Mouse (Mus musculus) CH12.LX (cell line): ENCODE data around the gene Ssbp4. TPM values are rescaled to one million over a fixed set of nuclear protein-coding genes. Genes with fewer than 3 reads are reported as not detected.

Experiments
- DNase-seq: peaks from one replicate; pipeline ENCODE4 v3.0.0-alpha.2; 2013; ENCODE audit errors: extremely low read depth
- H3K27ac ChIP-seq: 2 replicates; pipeline ENCODE4 v1.5.1; 2012; ENCODE audit warnings: low read depth, mild to moderate bottlenecking, control low read depth, moderate library complexity; ENCODE audit not compliant: insufficient read depth
- H3K27me3 ChIP-seq: replicated peaks from 2 replicates; pipeline ENCODE3; 2012; ENCODE audit warnings: inconsistent platforms
- H3K36me3 ChIP-seq, 2 experiments: replicated peaks in 1 of 2; 2 replicates each; pipeline versions ENCODE3 to v1.6.1; 2012; ENCODE audit warnings: inconsistent platforms in 1 of 2, low read length in 1 of 2, mild to moderate bottlenecking in 1 of 2, mixed read lengths in 1 of 2, moderate library complexity in 1 of 2; ENCODE audit not compliant: control insufficient read depth in 1 of 2, insufficient read depth in 1 of 2
- H3K4me1 ChIP-seq, 2 experiments: 2 replicates each; pipeline ENCODE4 v1.6.1; 2012; ENCODE audit warnings: inconsistent platforms in 1 of 2, moderate library complexity in 1 of 2; ENCODE audit not compliant: insufficient read depth in 2 of 2, control insufficient read depth in 1 of 2
- H3K4me2 ChIP-seq: 2 replicates; pipeline ENCODE4 v1.6.1; 2012; ENCODE audit warnings: low read depth, mild to moderate bottlenecking, control low read depth; ENCODE audit not compliant: poor library complexity, insufficient read depth, severe bottlenecking
- H3K4me3 ChIP-seq, 3 experiments: fragments of 150-350 bp in 1 of 3; sonication (generic) in 1 of 3; replicated peaks in 1 of 3; 2 replicates each; pipeline versions ENCODE3 to v1.5.1; 2011 to 2012; ENCODE audit warnings: low read depth in 2 of 3, low read length in 2 of 3, mild to moderate bottlenecking in 2 of 3, moderate library complexity in 2 of 3, control low read depth in 1 of 3, improper control_type of control experiment in 1 of 3, inconsistent platforms in 1 of 3, mixed read lengths in 1 of 3; ENCODE audit not compliant: poor library complexity in 1 of 3
- H3K79me2 ChIP-seq: replicated peaks from 2 replicates; pipeline ENCODE4 v1.6.1; 2012; ENCODE audit warnings: mild to moderate bottlenecking, moderate library complexity; ENCODE audit not compliant: control insufficient read depth, poor library complexity, insufficient read depth, severe bottlenecking; ENCODE audit errors: extremely low read depth
- H3K9ac ChIP-seq: 2 replicates; pipeline ENCODE4 v1.6.1; 2012; ENCODE audit warnings: low read depth, mild to moderate bottlenecking, control low read depth, moderate library complexity; ENCODE audit not compliant: insufficient read depth
- H3K9me3 ChIP-seq: replicated peaks from 2 replicates; pipeline ENCODE3; 2012; ENCODE audit warnings: low read length, inconsistent platforms, mixed read lengths
- CHD1 ChIP-seq: IDR thresholded peaks from 2 replicates; pipeline ENCODE4 v1.6.1; 2012; ENCODE audit warnings: low read depth, low read length, improper control_type of control experiment, inconsistent platforms
- CTCF ChIP-seq, 2 experiments: IDR thresholded peaks in 1 of 2; conservative IDR thresholded peaks in 1 of 2; 2 replicates each; pipeline ENCODE4 v1.5.1; 2011 to 2012; ENCODE audit warnings: low read depth in 2 of 2, low read length in 2 of 2, improper control_type of control experiment in 1 of 2, inconsistent platforms in 1 of 2, mild to moderate bottlenecking in 1 of 2, moderate library complexity in 1 of 2
- ELF1 ChIP-seq: IDR thresholded peaks from 2 replicates; pipeline ENCODE4 v1.6.1; 2014; ENCODE audit warnings: low read depth, mild to moderate bottlenecking, inconsistent platforms, low read length, improper control_type of control experiment
- EP300 ChIP-seq: IDR thresholded peaks from 2 replicates; pipeline ENCODE4 v1.6.1; 2011; ENCODE audit warnings: low read length, improper control_type of control experiment
- ETS1 ChIP-seq: conservative IDR thresholded peaks from 2 replicates; pipeline ENCODE4 v1.6.1; 2012; ENCODE audit warnings: low read depth, mild to moderate bottlenecking, inconsistent platforms, low read length, improper control_type of control experiment, moderate library complexity
- GABPA ChIP-seq: IDR thresholded peaks from 2 replicates; pipeline ENCODE4 v1.6.1; 2012; ENCODE audit warnings: low read depth, low read length, improper control_type of control experiment, inconsistent platforms; ENCODE audit not compliant: insufficient replicate concordance
- MAZ ChIP-seq: IDR thresholded peaks from 2 replicates; pipeline ENCODE4 v1.6.1; 2012; ENCODE audit warnings: low read depth, mild to moderate bottlenecking, inconsistent platforms, low read length, improper control_type of control experiment, moderate library complexity
- MEF2A ChIP-seq: IDR thresholded peaks from 2 replicates; pipeline ENCODE4 v1.6.1; 2014; ENCODE audit warnings: low read depth, mild to moderate bottlenecking, inconsistent platforms, low read length, improper control_type of control experiment, borderline replicate concordance
- MYC ChIP-seq: IDR thresholded peaks from 2 replicates; pipeline ENCODE4 v1.6.1; 2011; ENCODE audit warnings: low read depth, mild to moderate bottlenecking, improper control_type of control experiment, low read length
- NELFE ChIP-seq: IDR thresholded peaks from 2 replicates; pipeline ENCODE4 v1.6.1; 2011; ENCODE audit warnings: low read depth, low read length, improper control_type of control experiment
- RAD21 ChIP-seq: IDR thresholded peaks from 2 replicates; pipeline ENCODE4 v1.6.1; 2011; ENCODE audit warnings: low read depth, mild to moderate bottlenecking, low read length, improper control_type of control experiment, moderate library complexity
- SIN3A ChIP-seq: IDR thresholded peaks from 2 replicates; pipeline ENCODE4 v1.6.1; 2012; ENCODE audit warnings: low read length, improper control_type of control experiment, inconsistent platforms
- SMC3 ChIP-seq: IDR thresholded peaks from 2 replicates; pipeline ENCODE4 v1.6.1; 2011; ENCODE audit warnings: low read depth, low read length, improper control_type of control experiment
- USF1 ChIP-seq: IDR thresholded peaks from 2 replicates; pipeline ENCODE4 v1.6.1; 2014; ENCODE audit warnings: low read depth, mild to moderate bottlenecking, inconsistent platforms, low read length, improper control_type of control experiment
- USF2 ChIP-seq: conservative IDR thresholded peaks from 2 replicates; pipeline ENCODE4 v1.6.1; 2011; ENCODE audit warnings: low read depth, low read length, improper control_type of control experiment
- ZKSCAN1 ChIP-seq: IDR thresholded peaks from 2 replicates; pipeline ENCODE4 v1.6.1; 2012; ENCODE audit warnings: low read depth, inconsistent platforms, low read length, improper control_type of control experiment, borderline replicate concordance
- ZMIZ1 ChIP-seq: IDR thresholded peaks from 2 replicates; pipeline ENCODE4 v1.6.1; 2012; ENCODE audit warnings: low read depth, mild to moderate bottlenecking, inconsistent platforms, low read length, improper control_type of control experiment
- ZNF384 ChIP-seq: IDR thresholded peaks from 2 replicates; pipeline ENCODE4 v1.6.1; 2012; ENCODE audit warnings: low read depth, low read length, improper control_type of control experiment, inconsistent platforms
- dilution Hi-C: fragments of 300-500 bp; cut with MboI; formaldehyde crosslinking; loops from 2 replicates; pipeline ENCODE4 v1.14.3; 2020; ENCODE audit warnings: low sequenced_read_pairs; ENCODE audit not compliant: extremely low pct_unique_long_range_greater_than_20kb, extremely low pct_ligation_motif_present
- in situ Hi-C: fragments of 300-500 bp; cut with MboI; formaldehyde crosslinking; loops from 3 replicates; pipeline ENCODE4 v1.14.3; 2019; ENCODE audit warnings: low sequenced_read_pairs, low pct_ligation_motif_present, low pct_unique_long_range_greater_than_20kb, mixed read lengths
- polyA plus RNA-seq: library from polyadenylated mRNA; unstranded; fragments of >175 nt; gene quantifications from 2 replicates; pipeline ENCODE4 v1.2.1, GENCODE M21; 2012; ENCODE audit warnings: low read depth; ENCODE audit not compliant: insufficient read length
- total RNA-seq, 2 experiments: library from RNA; depleted of rRNA; stranded (reverse); fragments of 300-350 nt in 1 of 2; fragments of >200 nt in 1 of 2; gene quantifications; 2 replicates each; pipeline ENCODE4 v1.2.3; 2012 to 2014

Gene Ssbp4
- total and polyA plus RNA-seq, 3 experiments: 41.3 to 128 (median 77.3) TPM

GRCm38 (mm10) chr8:70644065-70644464 is 35.4 kb upstream of the Ssbp4 start:
- Histone ChIP-seq H3K27me3 (no peaks in the 10 kb centered on the region), H3K27ac (no peak overlapping the region), H3K79me2 (no peaks in the 10 kb centered on the region)
- dilution Hi-C loops: no loop called here
- TF ChIP-seq CTCF (conservative IDR thresholded peaks at IDR 0.05 in 1 of 2, IDR thresholded peaks at IDR 0.05 in 1 of 2; ENCODE audit: low read depth in 2 of 2, low read length in 2 of 2) (peak; percentile 49 to 56; a peak in 3 of 4 replicates), RAD21 (peak; percentile 6; the same call in 1 of the 2 replicates), MAZ (no peak), ZNF384 (peak; percentile 70), CHD1 (no peak), USF2 (no peak), SMC3 (no peak; the same call in none of the 2 replicates), ZMIZ1 (no peak)
- TF ChIP-seq, all 38 proteins: peak for 3
- no peak overlapping the region for H3K4me3 ChIP-seq
- peaks cover 1 to 17% of the 10 kb centered on the region in 2 experiments for H3K36me3 ChIP-seq
- no peaks in the 10 kb centered on the region for H3K9me3 ChIP-seq
- H3K4me1 ChIP-seq: peaks cover 34 to 70% of the 10 kb centered on the region in 2 experiments
- H3K4me2 ChIP-seq: no peak overlapping the region
- in situ Hi-C loops: no loop called here
- DNase-seq: peak; percentile 41
- H3K9ac ChIP-seq: no peak overlapping the region

GRCm38 (mm10) chr8:70643019-70643418 is 34.3 kb upstream of the Ssbp4 start:
- Histone ChIP-seq H3K4me1 (peaks cover 28 to 70% of the 10 kb centered on the region in 2 experiments), H3K36me3 (peaks cover 0 to 8% of the 10 kb centered on the region in 2 experiments), H3K9me3 (no peaks in the 10 kb centered on the region), H3K4me3 (no peak overlapping the region), H3K4me2 (no peak overlapping the region), H3K79me2 (no peaks in the 10 kb centered on the region), H3K9ac (no peak overlapping the region), H3K27ac (no peak overlapping the region), H3K27me3 (no peaks in the 10 kb centered on the region)
- dilution Hi-C loops: no loop called here
- in situ Hi-C loops: no loop called here
- no peak for DNase-seq
- TF ChIP-seq MYC (no peak), ZNF384 (no peak), USF1 (no peak), SIN3A (no peak), NELFE (no peak), GABPA (no peak)

GRCm38 (mm10) chr8:70638752-70639151 is 30.1 kb upstream of the Ssbp4 start:
- dilution Hi-C loops (no loop called here), in situ Hi-C loops (no loop called here)
- Histone ChIP-seq H3K4me3 (no peak overlapping the region), H3K27me3 (no peaks in the 10 kb centered on the region), H3K9me3 (no peaks in the 10 kb centered on the region), H3K27ac (no peak overlapping the region), H3K79me2 (no peaks in the 10 kb centered on the region), H3K36me3 (no peaks in the 10 kb centered on the region), H3K4me2 (no peak overlapping the region), H3K4me1 (peaks cover 31 to 74% of the 10 kb centered on the region in 2 experiments), H3K9ac (no peak overlapping the region)
- no peak for TF ChIP-seq CHD1
- TF ChIP-seq MEF2A: no peak
- no peak for TF ChIP-seq ETS1
- TF ChIP-seq USF2: no peak
- TF ChIP-seq SMC3: no peak
- no peak for TF ChIP-seq ZKSCAN1
- TF ChIP-seq NELFE: no peak
- no peak for TF ChIP-seq EP300
- no peak for TF ChIP-seq ELF1
- no peak for DNase-seq
